Mouse (Mus musculus) liver, embryonic 14.5 days (tissue): Measurements from ENCODE around the gene Pirt.

Experiments used
- CTCF ChIP-seq: IDR thresholded peaks from 2 replicates; pipeline ENCODE4 v1.5.1; 2016; ENCODE audit warnings: antibody characterized with exemption, low read depth, control low read depth
- EP300 ChIP-seq: IDR thresholded peaks from 2 replicates; pipeline ENCODE4 v1.6.1; 2016; ENCODE audit warnings: antibody characterized with exemption, low read depth

DNA sequence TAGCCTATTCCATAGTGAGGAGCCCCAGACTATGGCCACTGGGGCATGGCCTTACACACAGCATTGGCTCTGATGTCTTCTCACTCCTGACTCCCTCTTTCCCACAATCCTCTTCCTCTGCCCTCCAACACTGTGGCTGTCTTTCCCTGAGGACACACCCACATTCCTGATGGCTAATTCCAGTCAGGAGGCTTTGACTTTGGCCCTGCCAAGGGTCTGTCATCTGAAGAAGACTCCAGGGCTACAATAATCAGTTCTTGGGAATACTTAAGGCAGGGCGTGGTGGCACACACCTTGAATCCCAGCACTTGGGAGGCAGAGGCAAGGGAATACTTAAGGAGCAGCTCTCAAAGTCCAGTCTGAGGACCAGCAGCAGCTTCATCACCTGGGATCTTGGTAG is 56.8 kb downstream of the Pirt start:
- TF ChIP-seq CTCF (no peak), EP300 (no peak)
